Mouse (Mus musculus) kidney, adult 8-10 months (tissue): ENCODE data around the gene Gas7.

Experiments used
- DNase-seq, 2 experiments: peaks; one replicate each; pipeline ENCODE4 v3.0.0; 2022

Gene Gas7

GRCm38 (mm10) chr11:67661465-67661864, 206.2 kb downstream of the Gas7 start:
- DNase-seq: no peak

- DNase-seq: no peak
Measured at GRCm38 (mm10) chr11:67663437-67663836, 208.2 kb downstream of the Gas7 start.

- no peak for DNase-seq
Measured at GRCm38 (mm10) chr11:67664261-67664660, 209.0 kb downstream of the Gas7 start.

GRCm38 (mm10) chr11:67664918-67665317, 209.7 kb downstream of the Gas7 start:
- no peak for DNase-seq

- no peak for DNase-seq
Measured at GRCm38 (mm10) chr11:67666129-67666528, 210.9 kb downstream of the Gas7 start.

- peak; percentile 38 to 67 for DNase-seq
Measured at GRCm38 (mm10) chr11:67667531-67668332, 212.5 kb downstream of the Gas7 start.

GRCm38 (mm10) chr11:67668460-67669007, 213.3 kb downstream of the Gas7 start:
- DNase-seq: no peak

- no peak for DNase-seq
Measured at GRCm38 (mm10) chr11:67670031-67670430, 214.8 kb downstream of the Gas7 start.

GRCm38 (mm10) chr11:67672140-67672539, 216.9 kb downstream of the Gas7 start:
- DNase-seq: no peak

- peak; percentile 28 to 45 for DNase-seq
Measured at GRCm38 (mm10) chr11:67675562-67676540, 220.6 kb downstream of the Gas7 start.

GRCm38 (mm10) chr11:67679300-67679699, 224.1 kb downstream of the Gas7 start:
- DNase-seq: no peak

- DNase-seq: no peak
Measured at GRCm38 (mm10) chr11:67679930-67680329, 224.7 kb downstream of the Gas7 start.

- no peak for DNase-seq
Measured at GRCm38 (mm10) chr11:67681871-67682270, 226.6 kb downstream of the Gas7 start.

GRCm38 (mm10) chr11:67686109-67686508, 230.9 kb downstream of the Gas7 start:
- DNase-seq: no peak

- no peak for DNase-seq
Measured at GRCm38 (mm10) chr11:67694703-67695376, 239.6 kb downstream of the Gas7 start, which contains the start of gene Rcvrn. TSS of gene Rcvrn (plus strand) at chr11:67695326.

GRCm38 (mm10) chr11:67712976-67713375, 257.7 kb downstream of the Gas7 start:
- no peak for DNase-seq

- DNase-seq: no peak
Measured at GRCm38 (mm10) chr11:67715382-67715781, 260.1 kb downstream of the Gas7 start.

GRCm38 (mm10) chr11:67721485-67721884, 266.2 kb downstream of the Gas7 start:
- DNase-seq: no peak

GRCm38 (mm10) chr11:67722399-67723156, 267.3 kb downstream of the Gas7 start:
- DNase-seq: no peak

- DNase-seq: no peak
Measured at GRCm38 (mm10) chr11:67723231-67724013, 268.2 kb downstream of the Gas7 start.

GRCm38 (mm10) chr11:67727095-67727494, 271.9 kb downstream of the Gas7 start:
- no peak for DNase-seq
